Mouse (Mus musculus): ENCODE measurements around the gene Cxcl5. TPM values are rescaled to one million over a fixed set of nuclear protein-coding genes. Genes with fewer than 3 reads are reported as not detected.

Gene Cxcl5
- 0.29 TPM in 1 of 2 replicates, not detected in the other for polyA plus RNA-seq (2016; fragmentation: Nextera tagmentation; extraction: Ambion mirVana)

DNA sequence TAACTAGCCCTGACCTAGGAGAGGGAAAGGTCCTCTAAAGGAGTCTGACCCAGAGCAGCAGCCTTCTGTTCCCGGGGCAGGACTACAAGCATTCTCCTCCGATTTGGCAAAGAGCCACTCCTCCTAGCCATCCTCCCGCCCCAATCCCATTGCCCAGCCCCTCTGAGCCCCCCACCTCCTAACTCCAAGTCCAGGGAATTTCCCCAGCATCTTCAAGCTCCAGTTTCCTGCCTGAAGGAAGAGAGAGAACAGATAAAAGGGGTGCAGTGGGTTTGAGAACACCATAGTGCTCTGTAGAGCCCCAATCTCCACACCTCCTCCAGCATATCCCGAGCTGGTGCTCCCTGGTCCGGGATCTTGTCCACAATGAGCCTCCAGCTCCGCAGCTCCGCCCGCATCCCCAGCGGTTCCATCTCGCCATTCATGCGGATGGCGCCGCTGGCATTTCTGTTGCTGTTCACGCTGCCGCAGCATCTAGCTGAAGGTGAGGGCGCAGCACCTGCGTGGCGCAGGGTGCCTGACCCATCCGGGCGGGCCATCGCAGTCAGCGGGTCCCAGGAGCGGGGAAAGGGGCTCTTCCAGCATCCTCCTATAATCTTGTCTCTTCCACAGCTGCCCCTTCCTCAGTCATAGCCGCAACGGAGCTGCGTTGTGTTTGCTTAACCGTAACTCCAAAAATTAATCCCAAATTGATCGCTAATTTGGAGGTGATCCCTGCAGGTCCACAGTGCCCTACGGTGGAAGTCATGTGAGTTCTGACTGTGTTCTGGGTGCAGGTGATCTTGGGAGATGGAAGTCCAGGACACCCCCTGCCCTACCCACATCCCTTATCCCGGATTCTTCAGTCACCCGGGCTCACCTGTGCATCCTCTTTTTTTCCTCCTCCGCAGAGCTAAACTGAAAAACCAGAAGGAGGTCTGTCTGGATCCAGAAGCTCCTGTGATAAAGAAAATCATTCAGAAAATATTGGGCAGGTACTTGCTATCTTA lies at the start of gene Cxcl5:
Gene Cxcl5, plus strand, starts transcription at position 284 of the 989 bp plus-strand sequence.
- Histone ChIP-seq H3K4me2 (peak within 1 kb of the TSS; percentile 68), H3K9me3 (no peaks in the 10 kb centered on the region), H3K27ac (no peak within 1 kb of the TSS), H3K36me3 (no peaks in the 10 kb centered on the region), H3K9ac (replicated peaks) (0 out of 2 replicates have a peak within 1 kb of the TSS, but pooled peaks have one; percentile 42), H3K4me3 (replicated peaks) (peak within 1 kb of the TSS; percentile 32), H3K4me1 (replicated peaks) (peaks cover 30% of the 10 kb centered on the region), H3K27me3 (peaks cover 19% of the 10 kb centered on the region)
- ATAC-seq (ENCODE audit: insufficient number of reproducible peaks, insufficient read depth, low FRiP score, low TSS enrichment, low read depth): peak; percentile 57
- 6% methylated on average over 32 of the region's 32 CpGs for WGBS

- Histone ChIP-seq H3K4me1 (replicated peaks) (no peaks in the 10 kb centered on the region), H3K4me2 (no peak overlapping the region), H3K9ac (replicated peaks) (no peak overlapping the region), H3K36me3 (no peaks in the 10 kb centered on the region), H3K27ac (no peak overlapping the region), H3K4me3 (replicated peaks) (no peak overlapping the region), H3K27me3 (0 out of 2 replicates have a peak, but pooled peaks cover 3% of the 10 kb centered on the region), H3K9me3 (no peaks in the 10 kb centered on the region)
- 88% methylated on average over 2 of the region's 2 CpGs for WGBS
- ATAC-seq (ENCODE audit: insufficient number of reproducible peaks, insufficient read depth, low FRiP score, low TSS enrichment, low read depth): no peak
Observed at GRCm38 (mm10) chr5:90711409-90711808, 47.8 kb upstream of the Cxcl5 start.

- no peaks in the 10 kb centered on the region for H3K4me1 ChIP-seq (replicated peaks)
- no peak overlapping the region for H3K4me2 ChIP-seq
- H3K9ac ChIP-seq (replicated peaks): no peak overlapping the region
- H3K27me3 ChIP-seq: no peaks in the 10 kb centered on the region
- 91% methylated on average over 1 of the region's 1 CpGs for WGBS
- H3K27ac ChIP-seq: no peak overlapping the region
- H3K36me3 ChIP-seq: no peaks in the 10 kb centered on the region
- no peak overlapping the region for H3K4me3 ChIP-seq (replicated peaks)
- ATAC-seq (ENCODE audit: insufficient number of reproducible peaks, insufficient read depth, low FRiP score, low TSS enrichment, low read depth): no peak
- no peaks in the 10 kb centered on the region for H3K9me3 ChIP-seq
Observed at GRCm38 (mm10) chr5:90717937-90718336, 41.2 kb upstream of the Cxcl5 start.

DNA sequence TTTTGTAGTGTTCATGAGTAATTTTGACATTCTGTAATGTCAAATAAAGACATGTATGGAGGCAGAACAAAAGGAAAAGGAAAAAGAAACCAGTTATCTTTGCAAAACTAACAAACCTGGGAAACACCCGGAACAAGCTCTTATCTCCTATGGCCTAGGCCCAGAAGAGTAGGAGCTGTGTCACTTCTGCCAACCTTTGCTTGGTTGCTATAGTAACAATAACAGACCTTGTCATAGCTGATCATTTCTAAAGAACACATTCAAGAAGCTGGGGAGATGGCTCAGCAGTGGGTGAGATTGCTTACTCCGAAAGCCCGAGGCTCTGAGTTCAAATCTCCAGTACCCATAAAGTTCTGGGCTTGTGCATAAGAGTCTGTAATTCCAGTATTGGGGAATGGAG lies 36.5 kb upstream of the Cxcl5 start:
- H3K4me3 ChIP-seq (replicated peaks): no peak overlapping the region
- no peak overlapping the region for H3K9ac ChIP-seq (replicated peaks)
- 93% methylated on average over 3 of the region's 3 CpGs for WGBS
- no peaks in the 10 kb centered on the region for H3K27me3 ChIP-seq
- no peak overlapping the region for H3K27ac ChIP-seq
- no peaks in the 10 kb centered on the region for H3K9me3 ChIP-seq
- no peak for ATAC-seq (ENCODE audit: insufficient number of reproducible peaks, insufficient read depth, low FRiP score, low TSS enrichment, low read depth)
- H3K4me1 ChIP-seq (replicated peaks): no peaks in the 10 kb centered on the region
- H3K4me2 ChIP-seq: no peak overlapping the region
- H3K36me3 ChIP-seq: no peaks in the 10 kb centered on the region

DNA sequence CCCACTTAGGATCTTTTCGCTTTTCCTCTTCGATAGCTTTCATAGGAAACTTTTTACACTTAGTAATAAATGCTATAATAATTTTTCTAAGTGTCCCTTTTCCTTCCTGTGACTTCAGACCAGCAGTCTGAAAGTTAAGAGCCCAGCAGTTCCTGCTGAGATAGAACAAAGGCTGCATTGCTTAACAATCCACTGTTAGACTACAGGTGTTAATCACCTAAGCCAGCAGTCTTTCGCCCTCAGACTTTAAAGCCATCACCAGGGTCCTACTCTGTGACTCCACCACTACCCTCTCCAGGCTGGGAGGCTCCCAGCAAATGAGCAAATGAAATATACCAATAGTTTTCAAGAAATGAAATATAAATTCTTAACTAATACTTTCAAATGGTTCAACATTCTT lies 30.9 kb upstream of the Cxcl5 start:
- WGBS: 15% methylated on average over 3 of the region's 3 CpGs
- H3K4me1 ChIP-seq (replicated peaks): 0 out of 2 replicates have a peak, but pooled peaks cover 7% of the 10 kb centered on the region
- no peak overlapping the region for H3K27ac ChIP-seq
- no peak overlapping the region for H3K4me3 ChIP-seq (replicated peaks)
- H3K27me3 ChIP-seq: no peaks in the 10 kb centered on the region
- no peaks in the 10 kb centered on the region for H3K36me3 ChIP-seq
- no peak overlapping the region for H3K9ac ChIP-seq (replicated peaks)
- no peak for ATAC-seq (ENCODE audit: insufficient number of reproducible peaks, insufficient read depth, low FRiP score, low TSS enrichment, low read depth)
- H3K4me2 ChIP-seq: no peak overlapping the region
- H3K9me3 ChIP-seq: no peaks in the 10 kb centered on the region

GRCm38 (mm10) chr5:90731480-90731879 lies 27.7 kb upstream of the Cxcl5 start:
- WGBS: 74% methylated on average over 4 of the region's 4 CpGs
- Histone ChIP-seq H3K4me2 (no peak overlapping the region), H3K36me3 (no peaks in the 10 kb centered on the region)

DNA sequence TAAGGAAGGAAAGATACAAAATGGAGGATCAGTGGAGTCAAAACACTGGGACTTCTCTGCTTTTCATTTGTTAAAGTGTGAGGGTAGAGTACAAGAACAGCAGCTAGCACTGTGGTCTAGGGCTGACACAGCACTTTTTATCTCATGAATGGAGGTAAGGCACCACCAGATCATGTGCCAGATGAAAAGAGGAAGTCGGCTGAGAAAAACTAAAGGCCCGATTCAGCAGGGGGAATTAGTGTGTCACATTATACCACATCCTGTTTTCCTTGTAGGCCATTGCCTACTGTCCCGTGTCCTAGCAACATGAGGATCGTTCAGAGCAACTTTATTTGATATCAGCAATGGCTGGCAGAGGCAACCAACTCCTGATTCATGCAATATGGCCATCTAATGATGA lies 17.1 kb upstream of the Cxcl5 start:
- no peak overlapping the region for H3K27ac ChIP-seq
- no peaks in the 10 kb centered on the region for H3K27me3 ChIP-seq
- H3K4me3 ChIP-seq (replicated peaks): no peak overlapping the region
- no peaks in the 10 kb centered on the region for H3K36me3 ChIP-seq
- no peaks in the 10 kb centered on the region for H3K9me3 ChIP-seq
- no peak overlapping the region for H3K9ac ChIP-seq (replicated peaks)
- no peak overlapping the region for H3K4me2 ChIP-seq
- WGBS: 78% methylated on average over 4 of the region's 4 CpGs
- ATAC-seq (ENCODE audit: insufficient number of reproducible peaks, insufficient read depth, low FRiP score, low TSS enrichment, low read depth): no peak
- no peaks in the 10 kb centered on the region for H3K4me1 ChIP-seq (replicated peaks)

More at GRCm38 (mm10) chr5:90731480-90731879, 27.7 kb upstream of the Cxcl5 start:
- Histone ChIP-seq H3K27ac (no peak overlapping the region), H3K27me3 (no peaks in the 10 kb centered on the region), H3K4me1 (replicated peaks) (0 out of 2 replicates have a peak, but pooled peaks cover 7% of the 10 kb centered on the region), H3K4me3 (replicated peaks) (no peak overlapping the region), H3K9ac (replicated peaks) (no peak overlapping the region), H3K9me3 (no peaks in the 10 kb centered on the region)
- no peak for ATAC-seq (ENCODE audit: insufficient number of reproducible peaks, insufficient read depth, low FRiP score, low TSS enrichment, low read depth)

GRCm38 (mm10) chr5:90753934-90754333 lies 5.2 kb upstream of the Cxcl5 start:
- no peak overlapping the region for H3K4me2 ChIP-seq
- WGBS: 88% methylated on average over 1 of the region's 1 CpGs
- H3K27me3 ChIP-seq: peaks cover 8% of the 10 kb centered on the region
- ATAC-seq (ENCODE audit: insufficient number of reproducible peaks, insufficient read depth, low FRiP score, low TSS enrichment, low read depth): no peak
- no peaks in the 10 kb centered on the region for H3K9me3 ChIP-seq
- H3K4me1 ChIP-seq (replicated peaks): peaks cover 23% of the 10 kb centered on the region
- H3K27ac ChIP-seq: no peak overlapping the region
- H3K36me3 ChIP-seq: no peaks in the 10 kb centered on the region
- no peak overlapping the region for H3K4me3 ChIP-seq (replicated peaks)
- H3K9ac ChIP-seq (replicated peaks): no peak overlapping the region

DNA sequence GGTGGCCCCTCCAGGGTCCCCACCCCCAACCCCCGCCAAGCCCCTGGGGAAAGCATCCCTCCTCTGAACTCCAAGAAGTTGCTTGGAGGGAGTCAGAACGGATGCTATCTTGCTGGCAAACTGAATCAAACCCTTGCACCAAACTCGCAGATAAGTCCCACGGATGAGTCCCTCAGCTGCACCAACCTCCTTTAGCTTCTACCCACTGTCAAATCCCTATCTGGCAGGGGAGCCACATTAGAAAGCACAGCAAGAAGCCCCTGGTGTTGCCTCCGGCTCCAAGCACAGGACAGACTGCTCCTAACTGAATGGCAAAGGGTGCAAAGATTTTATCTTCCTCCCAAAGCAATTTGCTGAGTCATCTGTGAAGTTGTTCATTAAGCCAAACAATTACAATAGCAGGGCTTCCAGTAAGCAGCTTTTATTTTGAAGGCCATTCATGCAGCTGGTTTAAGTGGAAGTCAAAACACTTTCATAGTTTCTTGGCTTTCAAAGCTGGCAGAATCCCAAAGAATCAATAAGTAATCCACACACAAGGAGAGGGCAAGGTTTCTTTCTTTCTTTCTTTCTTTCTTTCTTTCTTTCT lies 1.0 kb upstream of the Cxcl5 start:
- Histone ChIP-seq H3K27ac (no peak overlapping the region), H3K4me1 (replicated peaks) (peaks cover 30% of the 10 kb centered on the region), H3K36me3 (no peaks in the 10 kb centered on the region), H3K4me3 (replicated peaks) (no peak overlapping the region), H3K27me3 (peaks cover 19% of the 10 kb centered on the region), H3K4me2 (no peak overlapping the region), H3K9ac (replicated peaks) (no peak overlapping the region), H3K9me3 (no peaks in the 10 kb centered on the region)
- no peak for ATAC-seq (ENCODE audit: insufficient number of reproducible peaks, insufficient read depth, low FRiP score, low TSS enrichment, low read depth)
- WGBS: 38% methylated on average over 5 of the region's 5 CpGs

GRCm38 (mm10) chr5:90760303-90760702 lies 1.1 kb downstream of the Cxcl5 start:
- WGBS: 65% methylated on average over 4 of the region's 4 CpGs
- no peak overlapping the region for H3K4me3 ChIP-seq (replicated peaks)
- peaks cover 19% of the 10 kb centered on the region for H3K27me3 ChIP-seq
- H3K27ac ChIP-seq: no peak overlapping the region
- ATAC-seq (ENCODE audit: insufficient number of reproducible peaks, insufficient read depth, low FRiP score, low TSS enrichment, low read depth): no peak
- no peaks in the 10 kb centered on the region for H3K36me3 ChIP-seq
- no peaks in the 10 kb centered on the region for H3K9me3 ChIP-seq
- peaks cover 30% of the 10 kb centered on the region for H3K4me1 ChIP-seq (replicated peaks)
- no peak overlapping the region for H3K9ac ChIP-seq (replicated peaks)
- no peak overlapping the region for H3K4me2 ChIP-seq

- Histone ChIP-seq H3K27me3 (peaks cover 19% of the 10 kb centered on the region), H3K4me3 (replicated peaks) (no peak overlapping the region), H3K27ac (no peak overlapping the region), H3K4me1 (replicated peaks) (peaks cover 30% of the 10 kb centered on the region), H3K4me2 (no peak overlapping the region), H3K9me3 (no peaks in the 10 kb centered on the region), H3K9ac (replicated peaks) (no peak overlapping the region), H3K36me3 (no peaks in the 10 kb centered on the region)
- ATAC-seq (ENCODE audit: insufficient number of reproducible peaks, insufficient read depth, low FRiP score, low TSS enrichment, low read depth): no peak
- WGBS: 83% methylated on average over 2 of the region's 2 CpGs
Observed at GRCm38 (mm10) chr5:90760844-90761243, 1.7 kb downstream of the Cxcl5 start.

Data from limb, embryonic 12.5 days (tissue).